Mouse (Mus musculus) adrenal gland, postnatal 10 days (tissue): ENCODE results near the gene Actrt2. TPM values are rescaled to one million over a fixed set of nuclear protein-coding genes. Genes with fewer than 3 reads are reported as not detected.

ENCODE experiments used
- DNase-seq: peaks from one replicate; pipeline ENCODE4 v3.0.0; 2021; ENCODE audit warnings: mixed read lengths
- total RNA-seq, 2 experiments: library from RNA; stranded (reverse); gene quantifications; 2 replicates each; pipeline ENCODE4 v1.2.3; 2021

Actrt2 gene
- total RNA-seq, 2 experiments from 2014 or later: not detected

DNA sequence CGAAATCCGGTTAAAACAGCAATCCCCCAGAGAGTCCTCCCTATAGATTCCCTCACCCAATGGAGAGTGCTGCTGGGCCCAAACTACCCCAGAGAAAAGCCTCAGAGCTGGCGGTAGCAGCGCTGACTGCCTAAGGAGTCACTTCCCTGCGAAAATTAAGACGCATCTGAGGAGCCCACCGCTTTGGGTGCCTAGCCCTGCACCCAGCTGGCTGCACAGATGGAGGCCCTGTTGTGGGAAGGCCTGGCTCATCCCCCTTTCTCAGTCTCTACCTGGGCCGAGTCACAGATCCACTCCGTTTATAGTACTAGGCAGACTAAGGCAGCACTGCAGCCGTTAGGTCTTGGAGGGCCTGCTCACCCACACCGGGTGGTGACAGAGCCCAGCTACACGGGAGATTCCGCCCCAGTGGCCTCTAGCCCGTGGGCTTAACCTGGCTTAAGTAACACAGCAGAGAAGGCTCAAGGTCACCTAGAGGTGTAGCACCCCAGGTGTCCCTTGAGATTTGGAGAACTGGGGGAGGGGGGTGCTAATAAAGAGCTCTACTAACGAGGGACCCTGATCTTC is 29.3 kb downstream of the Actrt2 start:
- peak; percentile 24 for DNase-seq

DNA sequence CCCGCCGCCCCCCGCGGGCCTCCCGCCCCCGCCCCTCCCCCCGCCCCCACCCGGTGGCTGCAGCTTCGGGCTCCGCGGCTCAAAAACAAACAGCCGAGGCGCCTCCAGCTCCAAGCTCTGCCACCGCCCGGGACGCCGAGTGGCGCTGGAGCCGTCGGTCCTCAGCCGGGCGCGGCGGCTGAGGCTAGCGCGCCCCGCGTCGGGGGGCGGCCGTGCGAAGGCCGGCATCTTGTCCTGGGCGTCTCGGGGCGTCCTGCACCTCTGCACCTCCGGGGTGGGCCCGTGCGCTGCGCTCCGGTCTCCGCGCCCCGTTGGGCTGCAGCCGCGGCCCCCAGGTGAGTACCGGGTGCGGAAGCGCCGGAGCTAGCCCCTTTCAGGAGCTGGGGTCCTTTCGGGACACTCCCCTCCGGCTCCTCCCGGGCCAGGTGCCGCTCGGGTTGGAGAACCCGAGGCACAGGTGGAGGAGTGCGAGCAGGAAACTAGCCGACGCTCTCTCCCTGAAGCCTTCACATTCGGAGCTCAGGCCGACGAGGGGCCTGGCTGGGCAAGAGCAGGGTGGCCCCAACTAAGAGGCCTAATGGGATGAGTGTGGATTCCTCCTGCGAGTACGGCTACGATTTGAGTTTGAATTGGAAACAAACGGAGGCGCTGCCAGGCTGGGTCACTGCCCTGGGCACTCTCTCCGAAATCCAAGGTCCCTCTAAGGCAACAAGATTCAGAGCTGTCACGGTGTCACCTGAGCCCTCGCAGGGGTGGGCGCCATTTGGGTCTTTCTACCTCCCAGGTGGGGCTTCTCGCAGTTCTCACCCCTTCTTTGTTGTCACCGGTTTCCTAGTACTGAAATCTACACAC is 30.0 kb downstream of the Actrt2 start:
- DNase-seq: peak; percentile 20

DNA sequence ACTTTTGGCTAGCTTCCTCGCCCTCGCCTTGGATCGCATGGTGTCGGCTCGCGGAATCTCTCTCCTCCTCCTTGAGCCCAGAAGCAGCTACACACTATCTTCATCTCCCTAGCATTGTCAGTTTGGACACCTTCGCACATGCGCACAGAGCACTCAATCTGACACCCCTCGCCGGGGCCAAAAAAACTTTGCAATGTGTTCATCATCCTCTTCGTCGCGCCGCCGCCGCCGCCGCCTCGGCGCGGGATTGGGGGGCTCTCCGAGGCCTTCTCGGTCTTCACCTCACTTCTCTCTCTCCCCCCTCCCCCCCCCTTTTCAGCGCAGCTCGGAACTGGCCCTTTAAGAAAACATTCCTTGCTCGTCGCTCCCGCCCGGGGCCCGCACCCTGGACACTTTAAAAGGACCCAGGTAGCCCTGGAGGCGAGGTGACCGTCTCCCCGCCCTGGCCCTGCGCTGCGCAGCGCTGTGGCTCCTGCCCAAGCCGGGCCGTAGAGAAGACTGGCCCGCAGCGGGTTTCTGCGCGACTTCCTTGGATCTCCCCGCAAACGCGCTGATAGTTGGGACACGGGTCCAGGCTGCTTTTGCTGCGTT is 30.9 kb downstream of the Actrt2 start, which contains the start of gene Prdm16:
Gene Prdm16, minus strand, starts transcription at position 153 of the 591 bp plus-strand sequence.
- peak; percentile 73 for DNase-seq

DNA sequence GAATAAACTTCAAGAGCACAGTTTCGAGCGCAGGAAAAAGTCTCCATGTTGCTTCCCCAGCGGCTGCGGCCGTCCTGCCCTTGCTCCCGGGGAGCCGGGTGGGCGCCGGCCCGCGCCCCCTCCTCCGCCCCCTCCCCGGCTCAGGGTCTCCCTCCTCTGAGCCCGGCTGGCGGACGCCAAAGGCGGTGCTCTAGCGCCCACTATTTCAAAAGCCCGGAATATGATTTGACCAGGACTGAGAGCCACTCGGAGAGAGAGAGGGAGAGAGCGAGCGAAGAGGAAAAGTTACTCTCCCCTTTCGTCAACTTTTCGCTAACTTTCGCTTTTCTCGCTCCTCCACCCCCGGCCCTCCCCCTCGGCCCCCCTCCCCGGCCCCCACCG is 31.6 kb downstream of the Actrt2 start:
- peak; percentile 53 for DNase-seq

GRCm38 (mm10) chr4:154635241-154636052 is 32.2 kb downstream of the Actrt2 start:
- DNase-seq: peak; percentile 66

DNA sequence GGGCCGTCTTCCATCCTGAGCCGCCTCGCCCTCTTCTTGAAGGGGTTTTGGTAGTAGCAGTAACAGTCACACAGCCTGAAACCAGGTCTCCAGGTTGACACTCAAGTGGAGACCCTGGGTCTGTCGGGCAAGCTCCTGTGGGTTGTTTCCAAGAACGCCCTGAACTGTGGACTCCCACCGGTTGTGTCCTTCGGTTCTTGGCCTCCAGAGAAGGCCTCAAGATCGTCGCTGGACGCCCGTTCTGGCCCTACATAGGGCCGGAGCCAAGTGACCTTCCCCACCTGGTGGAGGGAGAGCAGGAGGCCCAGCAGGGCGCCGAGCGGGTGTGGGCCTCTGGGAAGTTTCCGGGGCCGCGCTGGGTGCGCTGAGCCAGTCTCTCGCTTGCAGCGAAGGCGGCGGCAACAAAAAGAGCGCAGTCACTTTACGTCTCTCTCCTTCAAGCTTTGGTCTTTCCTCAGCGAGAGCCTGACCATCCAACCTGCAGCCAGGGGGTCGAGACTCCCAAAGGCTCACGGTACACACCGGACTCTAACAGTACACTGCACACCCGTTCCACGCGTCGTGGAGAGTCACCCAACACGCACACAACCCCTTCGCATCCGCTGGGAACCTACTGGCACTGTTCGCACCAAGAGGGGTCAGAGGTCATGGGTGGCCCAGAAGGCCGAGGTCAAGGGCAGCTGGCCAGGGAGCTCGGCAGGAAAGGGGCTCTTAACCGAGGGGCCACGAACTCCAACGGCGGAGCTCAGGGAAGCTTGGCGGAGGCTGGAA is 33.0 kb downstream of the Actrt2 start:
- DNase-seq: peak; percentile 45

DNA sequence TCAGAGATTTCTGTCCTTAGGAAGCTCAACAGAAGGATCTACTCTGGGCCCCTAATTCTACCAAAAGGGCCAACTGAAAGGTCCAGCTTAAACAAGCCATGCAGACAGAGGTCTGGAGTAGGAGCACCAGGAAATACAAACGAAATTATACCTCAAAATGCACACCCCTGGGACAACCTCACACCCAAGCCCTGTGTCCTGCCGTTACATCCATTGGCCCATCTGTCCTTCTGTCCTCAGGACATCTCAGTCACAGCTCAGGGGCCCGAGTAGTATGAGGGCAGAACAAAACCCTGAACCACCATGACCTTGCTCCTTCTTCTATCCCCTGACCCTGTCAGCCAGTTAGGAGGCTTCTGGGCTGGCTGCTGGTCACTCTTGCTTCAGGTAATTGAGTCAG is 33.7 kb downstream of the Actrt2 start:
- DNase-seq: no peak

DNA sequence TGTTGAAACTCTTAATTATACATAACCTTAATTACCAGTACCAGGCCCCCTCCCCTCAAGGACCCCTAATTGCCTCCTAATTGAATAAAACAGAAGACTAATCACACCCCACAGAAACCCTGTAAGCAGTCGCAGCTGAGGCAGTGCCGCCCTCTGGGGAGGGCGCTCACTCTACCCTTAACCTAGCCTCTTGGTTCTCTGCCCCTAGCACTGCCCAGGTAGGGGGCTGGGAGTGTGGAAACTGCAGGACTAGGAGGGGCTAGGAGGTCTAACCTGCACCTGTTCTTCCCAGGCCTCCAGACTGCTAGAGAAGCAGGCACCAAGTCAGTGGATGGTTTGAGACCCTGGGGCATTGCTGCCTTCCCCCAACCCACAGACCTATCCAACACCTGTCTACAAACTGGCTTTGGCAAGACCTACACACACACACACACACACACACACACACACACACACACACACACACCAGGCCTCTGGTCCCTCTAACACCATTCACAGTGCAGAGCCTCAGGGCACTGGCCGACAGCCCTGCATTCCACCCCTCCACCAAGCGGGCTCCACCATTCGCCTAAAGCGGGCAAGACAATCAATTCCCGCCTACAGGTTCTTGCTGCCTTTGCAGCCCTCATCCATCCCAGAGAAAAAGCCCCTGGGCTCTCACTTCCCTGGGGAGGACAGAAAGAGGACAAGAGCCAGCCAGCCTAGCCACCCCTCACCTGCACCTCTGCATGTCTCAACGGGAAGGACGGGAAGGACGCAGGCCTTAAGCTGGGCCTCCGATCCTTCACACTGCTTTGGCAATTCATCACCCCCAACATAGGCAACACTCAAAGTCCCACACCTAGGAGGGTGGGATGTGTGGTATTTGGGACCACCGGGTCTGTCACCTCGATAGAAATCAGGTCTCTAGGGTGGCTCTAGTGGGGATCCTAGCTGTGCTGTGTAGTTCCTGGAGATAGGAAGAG is 34.6 kb downstream of the Actrt2 start:
- DNase-seq: no peak

- no peak for DNase-seq
These were observed 36.9 kb downstream of the Actrt2 start for GRCm38 (mm10) chr4:154630763-154631162.

DNA sequence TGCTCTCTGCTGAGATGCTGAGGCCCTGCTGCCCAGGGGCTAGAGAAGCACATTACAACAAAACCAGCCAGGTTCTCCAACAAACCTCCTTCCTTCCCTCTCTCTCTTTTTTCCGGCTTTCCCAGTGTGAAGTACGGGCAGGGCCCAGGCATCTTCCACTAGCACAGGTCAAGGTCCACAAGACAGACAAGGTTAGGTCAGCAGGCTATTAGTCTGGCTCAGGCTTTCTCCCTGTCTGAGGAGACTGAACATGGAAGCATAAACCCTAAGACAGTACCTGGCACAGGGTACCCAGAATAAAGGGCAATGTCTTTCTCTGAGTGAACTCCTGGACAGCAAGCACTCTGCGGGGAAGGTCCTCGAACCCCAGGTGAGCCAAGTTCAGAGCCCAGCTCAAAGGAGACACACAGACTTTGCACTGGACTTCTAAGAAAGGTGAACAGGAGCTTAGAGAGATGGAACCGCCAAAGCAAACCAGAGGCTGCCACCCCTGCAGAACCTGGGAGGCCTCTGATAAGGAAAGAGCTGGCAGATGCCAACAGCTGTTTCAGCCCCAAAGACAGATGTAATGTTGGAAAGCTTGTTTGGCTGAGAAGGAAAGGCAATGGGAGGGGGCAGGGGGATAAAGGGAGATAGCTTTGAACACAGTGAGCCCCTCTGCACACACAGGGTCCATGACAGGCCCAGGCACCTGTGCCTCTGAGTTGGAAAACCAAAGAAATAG is 40.1 kb downstream of the Actrt2 start:
- no peak for DNase-seq

GRCm38 (mm10) chr4:154626282-154626681 is 41.4 kb downstream of the Actrt2 start:
- no peak for DNase-seq

- DNase-seq: no peak
These were observed 42.0 kb downstream of the Actrt2 start for GRCm38 (mm10) chr4:154625710-154626109.

DNA sequence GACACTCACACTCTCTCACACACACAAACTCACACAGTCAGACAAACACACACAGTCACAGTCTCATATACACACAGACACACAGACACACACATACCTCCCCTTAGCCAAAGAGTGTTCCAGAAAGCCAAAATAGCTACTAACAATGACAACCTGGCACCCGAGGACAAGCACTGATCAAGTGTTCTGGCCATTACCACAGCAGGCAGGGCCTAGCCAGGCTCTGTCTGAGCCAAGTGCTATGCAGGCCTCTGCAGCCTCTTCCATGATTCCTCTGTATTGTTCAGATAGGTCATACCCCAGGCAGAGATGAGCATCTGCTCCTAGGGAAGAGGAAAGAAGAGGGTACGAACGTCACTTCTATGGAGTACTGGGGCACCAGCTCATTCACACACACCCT is 44.4 kb downstream of the Actrt2 start:
- DNase-seq: no peak

DNA sequence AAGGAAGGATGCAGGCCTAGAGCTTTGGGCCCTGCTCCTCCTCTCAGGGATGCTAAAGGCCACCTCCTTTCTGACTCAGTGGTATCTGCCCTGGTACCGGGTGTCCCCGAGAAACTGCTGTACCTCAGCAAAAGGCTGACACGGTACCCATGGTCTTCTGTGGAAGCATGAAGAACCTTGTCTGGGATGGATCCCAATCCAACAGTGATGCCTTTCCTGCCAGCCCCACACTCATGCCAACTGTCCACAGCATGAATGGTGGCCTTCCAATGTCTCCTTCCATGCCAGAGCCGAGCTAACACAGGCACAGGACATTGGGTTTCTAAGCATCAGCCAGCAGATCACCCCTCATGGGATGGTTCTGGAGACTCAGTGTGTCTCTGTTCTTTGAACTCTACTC is 45.1 kb downstream of the Actrt2 start:
- no peak for DNase-seq

Other genes with a start within 250 kb of the Actrt2 start
- gene Prdm16, start 31.0 kb downstream of the Actrt2 start, total RNA-seq: 10 to 100 TPM in 1 of 2 experiments, 1 to 10 TPM in 1; 9.0 to 17.8 TPM
- under 1 TPM; 0.12 to 0.42 TPM for gene Ttc34, start 169.6 kb upstream of the Actrt2 start, total RNA-seq
- gene Mmel1, start 201.7 kb upstream of the Actrt2 start, total RNA-seq: under 1 TPM; 0.24 to 0.45 TPM
- 10 to 100 TPM; 37.8 to 44.3 TPM for gene Fam213b, start 231.3 kb upstream of the Actrt2 start, total RNA-seq